Mouse (Mus musculus) lung, embryonic 16.5 days (tissue): ENCODE data around the gene Magi2. TPM values are rescaled to one million over a fixed set of nuclear protein-coding genes. Genes with fewer than 3 reads are reported as not detected.

Source experiments
- ATAC-seq: fragments of 200-750 bp; cut with Nextera tagmentation; 2 replicates; pipeline ENCODE4 v1.8.0; 2017; ENCODE audit warnings: low read depth, mild to moderate bottlenecking, moderate library complexity
- H3K27ac ChIP-seq: fragments of 300-500 bp; sonication (generic); 2 replicates; pipeline ENCODE4 v1.5.1; 2014; ENCODE audit warnings: mild to moderate bottlenecking, control low read depth, low read length
- H3K27me3 ChIP-seq: fragments of 300-500 bp; sonication (generic); 2 replicates; pipeline ENCODE4 v1.6.1; 2014; ENCODE audit warnings: low read depth, low read length, mixed read lengths; ENCODE audit not compliant: control insufficient read depth, insufficient read depth
- H3K36me3 ChIP-seq: fragments of 300-500 bp; sonication (generic); 2 replicates; pipeline ENCODE4 v1.6.1; 2014; ENCODE audit warnings: low read length; ENCODE audit not compliant: control insufficient read depth, insufficient read depth
- H3K4me1 ChIP-seq: fragments of 300-500 bp; sonication (generic); replicated peaks from 2 replicates; pipeline ENCODE4 v1.6.1; 2014; ENCODE audit warnings: low read length, mixed read lengths; ENCODE audit not compliant: control insufficient read depth, insufficient read depth
- H3K4me2 ChIP-seq: fragments of 300-500 bp; sonication (generic); 2 replicates; pipeline ENCODE4 v1.6.1; 2014; ENCODE audit warnings: low read depth, low read length, control low read depth
- H3K4me3 ChIP-seq: fragments of 300-500 bp; sonication (generic); 2 replicates; pipeline ENCODE4 v1.5.1; 2014; ENCODE audit warnings: mild to moderate bottlenecking, low read length, control low read depth
- H3K9ac ChIP-seq: fragments of 300-500 bp; sonication (generic); 2 replicates; pipeline ENCODE4 v1.6.1; 2014; ENCODE audit warnings: low read length, control low read depth
- H3K9me3 ChIP-seq: fragments of 300-500 bp; sonication (generic); 2 replicates; pipeline ENCODE4 v1.6.1; 2016; ENCODE audit warnings: low read length; ENCODE audit not compliant: control insufficient read depth
- WGBS: fragments of 180-500 bp; shearing (Covaris S2); extraction: QIAGEN DNeasy Blood & Tissue Kit; methylation state at CpG from one replicate; pipeline ENCODE4 v1.1.7; 2014; 5-methylcytosine and 5-hydroxymethylcytosine counted together
- polyA plus RNA-seq: library from polyadenylated mRNA; unstranded; fragments of >200 nt; fragmentation: Nextera tagmentation; extraction: Ambion mirVana; gene quantifications from 2 replicates; pipeline ENCODE4 v1.2.1, GENCODE M21; 2015

The Magi2 gene
- polyA plus RNA-seq, 1 experiment from 2014 or later, result 2.5 TPM

GRCm38 (mm10) chr5:19247266-19247665 lies 20.4 kb downstream of the Magi2 start:
- no peak overlapping the region for H3K4me3 ChIP-seq
- H3K9ac ChIP-seq, result no peak overlapping the region
- no peak for ATAC-seq
- H3K4me1 ChIP-seq, result no peaks in the 10 kb centered on the region
- H3K27me3 ChIP-seq, result no peaks in the 10 kb centered on the region
- no peak overlapping the region for H3K4me2 ChIP-seq
- WGBS, result 69% methylated on average over 3 of the region's 3 CpGs
- H3K27ac ChIP-seq, result no peak overlapping the region
- no peaks in the 10 kb centered on the region for H3K36me3 ChIP-seq
- no peaks in the 10 kb centered on the region for H3K9me3 ChIP-seq

- Histone ChIP-seq H3K4me3 (no peak overlapping the region), H3K9ac (no peak overlapping the region), H3K27ac (no peak overlapping the region), H3K27me3 (no peaks in the 10 kb centered on the region), H3K36me3 (no peaks in the 10 kb centered on the region), H3K4me1 (no peaks in the 10 kb centered on the region), H3K4me2 (no peak overlapping the region), H3K9me3 (no peaks in the 10 kb centered on the region)
- no peak for ATAC-seq
- 49% methylated on average over 5 of the region's 5 CpGs for WGBS
Observed at GRCm38 (mm10) chr5:19262816-19263215, 36.0 kb downstream of the Magi2 start.

DNA sequence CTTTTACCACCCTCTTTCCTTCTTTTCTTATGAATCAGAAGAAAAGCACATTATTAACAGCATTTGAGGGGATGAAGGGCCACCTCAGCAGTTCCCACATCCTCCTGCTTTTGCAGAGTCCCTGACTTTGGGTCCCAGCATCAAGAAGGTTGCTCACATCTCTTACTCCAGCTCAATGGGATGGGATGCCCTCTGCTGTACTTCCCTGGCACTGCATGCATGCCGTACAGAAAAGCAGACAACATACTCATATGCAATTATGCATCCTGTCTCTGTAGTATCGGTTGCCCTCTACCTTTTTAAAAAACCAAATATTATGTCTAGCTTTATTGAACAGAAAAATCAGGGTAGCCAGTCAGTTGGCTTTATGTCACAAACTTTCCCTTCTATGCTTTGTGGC lies 37.8 kb downstream of the Magi2 start:
- H3K27me3 ChIP-seq, result no peaks in the 10 kb centered on the region
- WGBS, result 64% methylated on average over 2 of the region's 2 CpGs
- H3K36me3 ChIP-seq, result no peaks in the 10 kb centered on the region
- no peak overlapping the region for H3K27ac ChIP-seq
- H3K4me2 ChIP-seq, result no peak overlapping the region
- no peaks in the 10 kb centered on the region for H3K9me3 ChIP-seq
- ATAC-seq, result no peak
- no peaks in the 10 kb centered on the region for H3K4me1 ChIP-seq
- no peak overlapping the region for H3K9ac ChIP-seq
- no peak overlapping the region for H3K4me3 ChIP-seq

- ATAC-seq, result no peak
- Histone ChIP-seq H3K27me3 (no peaks in the 10 kb centered on the region), H3K9me3 (no peaks in the 10 kb centered on the region), H3K4me1 (no peaks in the 10 kb centered on the region), H3K9ac (no peak overlapping the region), H3K27ac (no peak overlapping the region), H3K36me3 (no peaks in the 10 kb centered on the region), H3K4me2 (no peak overlapping the region), H3K4me3 (no peak overlapping the region)
- WGBS, result 78% methylated on average over 3 of the region's 3 CpGs
Observed at GRCm38 (mm10) chr5:19292581-19292980, 65.7 kb downstream of the Magi2 start.

- Histone ChIP-seq H3K27ac (no peak overlapping the region), H3K4me2 (no peak overlapping the region), H3K9me3 (no peaks in the 10 kb centered on the region), H3K9ac (no peak overlapping the region), H3K4me1 (no peaks in the 10 kb centered on the region), H3K36me3 (no peaks in the 10 kb centered on the region), H3K4me3 (no peak overlapping the region), H3K27me3 (no peaks in the 10 kb centered on the region)
- WGBS, result 86% methylated on average over 6 of the region's 6 CpGs
- ATAC-seq, result no peak
Observed at GRCm38 (mm10) chr5:19306656-19307055, 79.8 kb downstream of the Magi2 start.

DNA sequence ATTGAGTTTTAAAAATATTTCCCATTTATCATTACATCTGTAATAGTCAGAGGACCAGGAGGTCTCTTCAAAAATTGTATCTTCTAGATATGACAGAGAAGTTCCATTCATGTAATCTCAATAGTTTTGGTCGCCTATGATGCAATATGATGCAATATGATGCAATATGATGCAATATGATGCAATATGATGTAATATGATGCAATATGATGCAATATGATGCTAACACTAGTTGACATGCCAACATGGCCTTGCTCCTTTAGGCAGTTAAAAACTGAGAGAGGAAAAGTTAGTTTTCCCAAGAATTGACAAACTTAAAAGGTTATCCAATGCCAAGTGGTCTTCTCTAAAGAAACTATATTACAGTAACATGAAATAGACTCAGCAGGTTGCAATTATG lies 83.0 kb downstream of the Magi2 start:
- 62% methylated on average over 1 of the region's 1 CpGs for WGBS
- no peak for ATAC-seq
- H3K36me3 ChIP-seq, result no peaks in the 10 kb centered on the region
- H3K9me3 ChIP-seq, result no peaks in the 10 kb centered on the region
- no peak overlapping the region for H3K9ac ChIP-seq
- no peak overlapping the region for H3K4me2 ChIP-seq
- no peaks in the 10 kb centered on the region for H3K4me1 ChIP-seq
- H3K4me3 ChIP-seq, result no peak overlapping the region
- no peak overlapping the region for H3K27ac ChIP-seq
- H3K27me3 ChIP-seq, result no peaks in the 10 kb centered on the region

DNA sequence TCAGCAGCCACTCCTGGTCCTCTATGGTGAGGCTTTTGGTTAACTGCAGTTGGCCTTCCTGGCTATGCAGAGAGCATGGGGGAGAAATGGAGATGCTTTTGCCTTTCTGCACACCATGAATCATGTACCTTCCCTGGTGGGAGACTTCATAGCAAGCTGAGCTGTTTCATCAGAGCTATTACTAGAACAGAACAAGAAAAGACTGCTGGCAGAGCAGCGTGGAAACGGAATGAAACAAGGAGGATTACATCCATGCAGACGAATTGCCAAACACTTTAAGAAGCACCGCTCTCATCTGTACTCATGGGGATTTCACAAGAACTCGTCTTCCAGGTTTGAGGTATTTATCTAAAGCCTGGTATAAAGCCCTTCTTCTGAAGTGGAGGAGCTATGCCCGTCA lies 95.7 kb downstream of the Magi2 start:
- H3K27me3 ChIP-seq, result no peaks in the 10 kb centered on the region
- H3K4me3 ChIP-seq, result no peak overlapping the region
- no peaks in the 10 kb centered on the region for H3K36me3 ChIP-seq
- no peaks in the 10 kb centered on the region for H3K4me1 ChIP-seq
- no peak overlapping the region for H3K27ac ChIP-seq
- WGBS, result 52% methylated on average over 6 of the region's 6 CpGs
- no peaks in the 10 kb centered on the region for H3K9me3 ChIP-seq
- H3K4me2 ChIP-seq, result no peak overlapping the region
- no peak for ATAC-seq
- H3K9ac ChIP-seq, result no peak overlapping the region

GRCm38 (mm10) chr5:19337561-19337960 lies 110.7 kb downstream of the Magi2 start:
- Histone ChIP-seq H3K36me3 (no peaks in the 10 kb centered on the region), H3K4me1 (no peaks in the 10 kb centered on the region), H3K9me3 (no peaks in the 10 kb centered on the region), H3K9ac (no peak overlapping the region), H3K4me3 (no peak overlapping the region), H3K4me2 (no peak overlapping the region), H3K27me3 (no peaks in the 10 kb centered on the region), H3K27ac (no peak overlapping the region)
- no peak for ATAC-seq
- 34% methylated on average over 2 of the region's 2 CpGs for WGBS

GRCm38 (mm10) chr5:19368175-19368574 lies 141.3 kb downstream of the Magi2 start:
- H3K36me3 ChIP-seq, result no peaks in the 10 kb centered on the region
- no peak overlapping the region for H3K9ac ChIP-seq
- H3K4me2 ChIP-seq, result no peak overlapping the region
- no peaks in the 10 kb centered on the region for H3K4me1 ChIP-seq
- no peak for ATAC-seq
- H3K27ac ChIP-seq, result no peak overlapping the region
- no peaks in the 10 kb centered on the region for H3K9me3 ChIP-seq
- no peaks in the 10 kb centered on the region for H3K27me3 ChIP-seq
- no peak overlapping the region for H3K4me3 ChIP-seq
- 67% methylated on average over 1 of the region's 1 CpGs for WGBS

- ATAC-seq, result no peak
- Histone ChIP-seq H3K27ac (no peak overlapping the region), H3K4me2 (no peak overlapping the region), H3K4me1 (no peaks in the 10 kb centered on the region), H3K27me3 (no peaks in the 10 kb centered on the region), H3K9ac (no peak overlapping the region), H3K9me3 (no peaks in the 10 kb centered on the region), H3K4me3 (no peak overlapping the region), H3K36me3 (no peaks in the 10 kb centered on the region)
- 47% methylated on average over 3 of the region's 3 CpGs for WGBS
Observed at GRCm38 (mm10) chr5:19395876-19396275, 169.0 kb downstream of the Magi2 start.
